In genomic region chr10:14044046-14044782, GRCm38 (mm10) we compare ENCODE assay signal across 14 mouse cellular contexts.
DNase-seq lines count a peak whose midpoint lies in the region; ATAC-seq lines count a peak whose summit lies in the region.
"Had no signal": no experiment of that assay in that cellular context is flagged by ENCODE, and none has a peak within 500 bp of the region (broad histone marks: within the 10 kb centered on the region; RNA-seq: fewer than 3 reads in every experiment).

No protein-coding gene starts in this region.

- H3K36me3 ChIP-seq in forebrain, embryonic 13.5 days (ENCODE audit: poor library complexity, severe bottlenecking), result no peaks in the 10 kb centered on the region
- no peaks in the 10 kb centered on the region for H3K36me3 ChIP-seq in hindbrain, embryonic 10.5 days
- H3K36me3 ChIP-seq: embryonic facial prominence, embryonic 15.5 days; heart, embryonic 15.5 days; limb, embryonic 12.5 days; midbrain, embryonic 12.5 days had no signal

- H3K4me3 ChIP-seq in forebrain, embryonic 13.5 days, result no peak overlapping the region
- no peak overlapping the region for H3K4me3 ChIP-seq in hindbrain, embryonic 10.5 days
- H3K4me3 ChIP-seq: embryonic facial prominence, embryonic 15.5 days; heart, embryonic 15.5 days; limb, embryonic 12.5 days; midbrain, embryonic 12.5 days had no signal

- WGBS in forebrain, embryonic 13.5 days, result 61% methylated on average over 14 of the region's 14 CpGs
- WGBS in hindbrain, embryonic 10.5 days, result 49% methylated on average over 14 of the region's 14 CpGs

- DNase-seq in heart, adult 11 months, result peak; percentile 84
- no peak for DNase-seq in heart, adult 18-20 months
- DNase-seq in A20 (ENCODE audit: low read depth, low spot score), result peak; percentile 13
- peak; percentile 12 for DNase-seq in ES-CJ7 (ENCODE audit: low read depth, low spot score)
- DNase-seq in hindbrain, embryonic 10.5 days (ENCODE audit: low spot score), result no peak
- DNase-seq in right cerebral cortex, adult 18-20 months, result no peak
- DNase-seq: lung, embryonic 14.5 days; right cerebral cortex, postnatal 25 days had no signal

- H3K27me3 ChIP-seq in forebrain, embryonic 13.5 days, result no peaks in the 10 kb centered on the region
- H3K27me3 ChIP-seq in hindbrain, embryonic 10.5 days (ENCODE audit: insufficient read depth, poor library complexity, severe bottlenecking), result no peaks in the 10 kb centered on the region
- H3K27me3 ChIP-seq: embryonic facial prominence, embryonic 15.5 days; heart, embryonic 15.5 days had no signal

- no peak overlapping the region for H3K4me2 ChIP-seq in forebrain, embryonic 13.5 days
- H3K4me2 ChIP-seq: embryonic facial prominence, embryonic 15.5 days; heart, embryonic 15.5 days; limb, embryonic 12.5 days; lung, embryonic 14.5 days; midbrain, embryonic 12.5 days had no signal

- ATAC-seq in inflammation-experienced regulatory T-cells, adult 6 months, result peak; percentile 9
- no peak for ATAC-seq in forebrain, embryonic 13.5 days

- peaks cover 19% of the 10 kb centered on the region for H3K4me1 ChIP-seq in forebrain, embryonic 13.5 days
- peaks cover 38% of the 10 kb centered on the region for H3K4me1 ChIP-seq in hindbrain, embryonic 10.5 days (replicated peaks)

- no peak overlapping the region for H3K9ac ChIP-seq in forebrain, embryonic 13.5 days
- H3K9ac ChIP-seq: embryonic facial prominence, embryonic 15.5 days; heart, embryonic 15.5 days; limb, embryonic 12.5 days; lung, embryonic 14.5 days; midbrain, embryonic 12.5 days had no signal

- H3K27ac ChIP-seq in forebrain, embryonic 13.5 days, result no peak overlapping the region
- H3K27ac ChIP-seq in hindbrain, embryonic 10.5 days, result no peak overlapping the region
- H3K27ac ChIP-seq: embryonic facial prominence, embryonic 15.5 days; heart, embryonic 15.5 days; limb, embryonic 12.5 days; midbrain, embryonic 12.5 days had no signal

- H3K9me3 ChIP-seq in forebrain, embryonic 13.5 days (replicated peaks), result no peaks in the 10 kb centered on the region
- no peaks in the 10 kb centered on the region for H3K9me3 ChIP-seq in hindbrain, embryonic 10.5 days
- H3K9me3 ChIP-seq: embryonic facial prominence, embryonic 15.5 days; heart, embryonic 15.5 days; limb, embryonic 12.5 days; midbrain, embryonic 12.5 days had no signal

Comparison
In these comparisons a context has a peak if more than half of its experiments do, and no peak if none do; other contexts are left out.
1. DNase-seq: peak in heart, adult 11 months (single experiment), A20 (single experiment) and ES-CJ7 (single experiment); none in heart, adult 18-20 months (0 of 2), hindbrain, embryonic 10.5 days (single experiment) and right cerebral cortex, adult 18-20 months (single experiment).